Mouse (Mus musculus): ENCODE measurements around the gene Olfr1280. TPM values are rescaled to one million over a fixed set of nuclear protein-coding genes. Genes with fewer than 3 reads are reported as not detected.
"Not testable (repeated sequence)": the region's sequence is repeated elsewhere in the genome, so short reads cannot be mapped to it uniquely, and the experiment has no call there.

Gene Olfr1280
- not detected in 2 replicates for polyA plus RNA-seq (2015; fragmentation: Nextera tagmentation; extraction: Ambion mirVana)

GRCm38 (mm10) chr2:111313717-111314116 is at the start of gene Olfr1280:
Olfr1280 (plus strand) TSS chr2:111314017.
- no peak within 1 kb of the TSS for H3K4me3 ChIP-seq (ENCODE audit: low read depth, low read length)
- H3K9ac ChIP-seq (ENCODE audit: low read depth, low read length) = no peak within 1 kb of the TSS
- no peaks in the 10 kb centered on the region for H3K27me3 ChIP-seq (ENCODE audit: control insufficient read depth, insufficient read depth, low read depth, low read length)
- H3K36me3 ChIP-seq (ENCODE audit: control insufficient read depth, insufficient read depth) = no peaks in the 10 kb centered on the region
- no peaks in the 10 kb centered on the region for H3K9me3 ChIP-seq (replicated peaks; ENCODE audit: control insufficient read depth, low read length)
- ATAC-seq (ENCODE audit: low read depth) = no peak
- H3K27ac ChIP-seq (ENCODE audit: low read length) = no peak within 1 kb of the TSS
- H3K4me1 ChIP-seq (ENCODE audit: control insufficient read depth, low read depth, low read length) = no peaks in the 10 kb centered on the region
- no peak within 1 kb of the TSS for H3K4me2 ChIP-seq (ENCODE audit: low read depth, low read length)

GRCm38 (mm10) chr2:111274006-111274405 is 39.8 kb upstream of the Olfr1280 start, which contains the start of gene Olfr1277:
Olfr1277 (minus strand) TSS chr2:111274106.
- no peak within 1 kb of the TSS for H3K4me3 ChIP-seq (ENCODE audit: low read depth, low read length)
- H3K9ac ChIP-seq (ENCODE audit: low read depth, low read length) = no peak within 1 kb of the TSS
- H3K27me3 ChIP-seq (ENCODE audit: control insufficient read depth, insufficient read depth, low read depth, low read length) = no peaks in the 10 kb centered on the region
- no peak within 1 kb of the TSS for H3K27ac ChIP-seq (ENCODE audit: low read length)
- no peaks in the 10 kb centered on the region for H3K9me3 ChIP-seq (replicated peaks; ENCODE audit: control insufficient read depth, low read length)
- H3K36me3 ChIP-seq (ENCODE audit: control insufficient read depth, insufficient read depth) = no peaks in the 10 kb centered on the region
- no peak within 1 kb of the TSS for H3K4me2 ChIP-seq (ENCODE audit: low read depth, low read length)
- WGBS (ENCODE audit: insufficient replicate concordance) = 65% methylated on average over 2 of the region's 2 CpGs
- no peaks in the 10 kb centered on the region for H3K4me1 ChIP-seq (ENCODE audit: control insufficient read depth, low read depth, low read length)
- no peak for ATAC-seq (ENCODE audit: low read depth)

- H3K9me3 ChIP-seq (replicated peaks; ENCODE audit: control insufficient read depth, low read length) = no peaks in the 10 kb centered on the region
- no peak for ATAC-seq (ENCODE audit: low read depth)
- no peaks in the 10 kb centered on the region for H3K36me3 ChIP-seq (ENCODE audit: control insufficient read depth, insufficient read depth)
- H3K4me1 ChIP-seq (ENCODE audit: control insufficient read depth, low read depth, low read length) = no peaks in the 10 kb centered on the region
- no peak within 1 kb of the TSS for H3K9ac ChIP-seq (ENCODE audit: low read depth, low read length)
- no peak within 1 kb of the TSS for H3K4me2 ChIP-seq (ENCODE audit: low read depth, low read length)
- H3K27me3 ChIP-seq (ENCODE audit: control insufficient read depth, insufficient read depth, low read depth, low read length) = no peaks in the 10 kb centered on the region
- no peak within 1 kb of the TSS for H3K4me3 ChIP-seq (ENCODE audit: low read depth, low read length)
- no peak within 1 kb of the TSS for H3K27ac ChIP-seq (ENCODE audit: low read length)
Observed at GRCm38 (mm10) chr2:111289836-111290235, 24.0 kb upstream of the Olfr1280 start, which contains the start of gene Olfr1278. Olfr1278 (plus strand) TSS chr2:111290136.

- ATAC-seq (ENCODE audit: low read depth) = no peak
Observed at GRCm38 (mm10) chr2:111298541-111298940, 15.3 kb upstream of the Olfr1280 start.

GRCm38 (mm10) chr2:111300374-111300773 is 13.4 kb upstream of the Olfr1280 start, which contains the start of gene Olfr1279:
Olfr1279 (plus strand) TSS chr2:111300635.
- Histone ChIP-seq H3K27me3 (ENCODE audit: control insufficient read depth, insufficient read depth, low read depth, low read length) (no peaks in the 10 kb centered on the region), H3K9ac (ENCODE audit: low read depth, low read length) (no peak within 1 kb of the TSS), H3K9me3 (replicated peaks; ENCODE audit: control insufficient read depth, low read length) (no peaks in the 10 kb centered on the region), H3K36me3 (ENCODE audit: control insufficient read depth, insufficient read depth) (no peaks in the 10 kb centered on the region), H3K4me3 (ENCODE audit: low read depth, low read length) (no peak within 1 kb of the TSS), H3K4me2 (ENCODE audit: low read depth, low read length) (no peak within 1 kb of the TSS), H3K4me1 (ENCODE audit: control insufficient read depth, low read depth, low read length) (no peaks in the 10 kb centered on the region), H3K27ac (ENCODE audit: low read length) (no peak within 1 kb of the TSS)
- ATAC-seq (ENCODE audit: low read depth) = no peak

More at GRCm38 (mm10) chr2:111298541-111298940, 15.3 kb upstream of the Olfr1280 start:
- Histone ChIP-seq H3K36me3 (ENCODE audit: control insufficient read depth, insufficient read depth) (no peaks in the 10 kb centered on the region), H3K4me3 (ENCODE audit: low read depth, low read length) (no peak overlapping the region), H3K9ac (ENCODE audit: low read depth, low read length) (no peak overlapping the region), H3K27ac (ENCODE audit: low read length) (no peak overlapping the region), H3K27me3 (ENCODE audit: control insufficient read depth, insufficient read depth, low read depth, low read length) (no peaks in the 10 kb centered on the region), H3K4me1 (ENCODE audit: control insufficient read depth, low read depth, low read length) (no peaks in the 10 kb centered on the region), H3K4me2 (ENCODE audit: low read depth, low read length) (no peak overlapping the region), H3K9me3 (replicated peaks; ENCODE audit: control insufficient read depth, low read length) (no peaks in the 10 kb centered on the region)

GRCm38 (mm10) chr2:111326220-111326619 is 12.4 kb downstream of the Olfr1280 start, which contains the start of gene Olfr1281:
Olfr1281 (plus strand) TSS chr2:111326520.
- 40% methylated on average over 2 of the region's 2 CpGs for WGBS (ENCODE audit: insufficient replicate concordance)

GRCm38 (mm10) chr2:111333721-111334120 is 19.9 kb downstream of the Olfr1280 start:
- ATAC-seq (ENCODE audit: low read depth); H3K27ac ChIP-seq (ENCODE audit: low read length); H3K27me3 ChIP-seq (ENCODE audit: control insufficient read depth, insufficient read depth, low read depth, low read length); H3K36me3 ChIP-seq (ENCODE audit: control insufficient read depth, insufficient read depth); H3K9me3 ChIP-seq (replicated peaks; ENCODE audit: control insufficient read depth, low read length); H3K4me3 ChIP-seq (ENCODE audit: low read depth, low read length); H3K4me2 ChIP-seq (ENCODE audit: low read depth, low read length); H3K9ac ChIP-seq (ENCODE audit: low read depth, low read length); H3K4me1 ChIP-seq (ENCODE audit: control insufficient read depth, low read depth, low read length): not testable (repeated sequence)
- 65% methylated on average over 5 of the region's 5 CpGs for WGBS (ENCODE audit: insufficient replicate concordance)

More at GRCm38 (mm10) chr2:111326220-111326619, 12.4 kb downstream of the Olfr1280 start, which contains the start of gene Olfr1281:
- no peaks in the 10 kb centered on the region for H3K9me3 ChIP-seq (replicated peaks; ENCODE audit: control insufficient read depth, low read length)
- no peaks in the 10 kb centered on the region for H3K27me3 ChIP-seq (ENCODE audit: control insufficient read depth, insufficient read depth, low read depth, low read length)
- ATAC-seq (ENCODE audit: low read depth) = no peak
- no peaks in the 10 kb centered on the region for H3K4me1 ChIP-seq (ENCODE audit: control insufficient read depth, low read depth, low read length)
- H3K27ac ChIP-seq (ENCODE audit: low read length) = no peak within 1 kb of the TSS
- no peak within 1 kb of the TSS for H3K9ac ChIP-seq (ENCODE audit: low read depth, low read length)
- no peak within 1 kb of the TSS for H3K4me3 ChIP-seq (ENCODE audit: low read depth, low read length)
- H3K4me2 ChIP-seq (ENCODE audit: low read depth, low read length) = no peak within 1 kb of the TSS
- H3K36me3 ChIP-seq (ENCODE audit: control insufficient read depth, insufficient read depth) = no peaks in the 10 kb centered on the region

- 38% methylated on average over 2 of the region's 2 CpGs for WGBS (ENCODE audit: insufficient replicate concordance)
- H3K4me3 ChIP-seq (ENCODE audit: low read depth, low read length) = no peak within 1 kb of the TSS
Observed at GRCm38 (mm10) chr2:111335976-111336375, 22.2 kb downstream of the Olfr1280 start, which contains the start of gene Olfr1282. Olfr1282 (minus strand) TSS chr2:111336076.

GRCm38 (mm10) chr2:111366490-111366889 is 52.7 kb downstream of the Olfr1280 start, which contains the start of gene Olfr1283:
Olfr1283 (plus strand) TSS chr2:111366790.
- no peak within 1 kb of the TSS for H3K9ac ChIP-seq (ENCODE audit: low read depth, low read length)
- H3K9me3 ChIP-seq (replicated peaks; ENCODE audit: control insufficient read depth, low read length) = no peaks in the 10 kb centered on the region
- WGBS (ENCODE audit: insufficient replicate concordance) = 48% methylated on average over 2 of the region's 2 CpGs
- H3K27ac ChIP-seq (ENCODE audit: low read length) = no peak within 1 kb of the TSS
- no peaks in the 10 kb centered on the region for H3K27me3 ChIP-seq (ENCODE audit: control insufficient read depth, insufficient read depth, low read depth, low read length)
- no peaks in the 10 kb centered on the region for H3K36me3 ChIP-seq (ENCODE audit: control insufficient read depth, insufficient read depth)
- no peak within 1 kb of the TSS for H3K4me2 ChIP-seq (ENCODE audit: low read depth, low read length)
- no peak within 1 kb of the TSS for H3K4me3 ChIP-seq (ENCODE audit: low read depth, low read length)
- no peaks in the 10 kb centered on the region for H3K4me1 ChIP-seq (ENCODE audit: control insufficient read depth, low read depth, low read length)
- no peak for ATAC-seq (ENCODE audit: low read depth)

More at GRCm38 (mm10) chr2:111335976-111336375, 22.2 kb downstream of the Olfr1280 start, which contains the start of gene Olfr1282:
- H3K27me3 ChIP-seq (ENCODE audit: control insufficient read depth, insufficient read depth, low read depth, low read length) = no peaks in the 10 kb centered on the region
- ATAC-seq (ENCODE audit: low read depth) = no peak
- H3K4me1 ChIP-seq (ENCODE audit: control insufficient read depth, low read depth, low read length) = no peaks in the 10 kb centered on the region
- no peak within 1 kb of the TSS for H3K27ac ChIP-seq (ENCODE audit: low read length)
- H3K36me3 ChIP-seq (ENCODE audit: control insufficient read depth, insufficient read depth) = no peaks in the 10 kb centered on the region
- H3K9me3 ChIP-seq (replicated peaks; ENCODE audit: control insufficient read depth, low read length) = no peaks in the 10 kb centered on the region
- H3K9ac ChIP-seq (ENCODE audit: low read depth, low read length) = no peak within 1 kb of the TSS
- H3K4me2 ChIP-seq (ENCODE audit: low read depth, low read length) = no peak within 1 kb of the TSS

All from liver, embryonic 16.5 days (tissue).